Mouse (Mus musculus) spleen, adult 2 months (tissue): ENCODE results near the gene Zfp184.

ENCODE experiments used
- CTCF ChIP-seq: fragments of 200-500 bp; IDR thresholded peaks from 2 replicates; pipeline ENCODE4 v1.5.1; 2011; ENCODE audit warnings: mild to moderate bottlenecking, inconsistent platforms; ENCODE audit not compliant: insufficient read depth, insufficient read length, insufficient replicate concordance; ENCODE audit errors: extremely low read depth
- POLR2A ChIP-seq: fragments of 200-500 bp; IDR thresholded peaks from 2 replicates; pipeline ENCODE4 v1.6.1; 2011; ENCODE audit warnings: low read depth, low read length, inconsistent platforms

DNA sequence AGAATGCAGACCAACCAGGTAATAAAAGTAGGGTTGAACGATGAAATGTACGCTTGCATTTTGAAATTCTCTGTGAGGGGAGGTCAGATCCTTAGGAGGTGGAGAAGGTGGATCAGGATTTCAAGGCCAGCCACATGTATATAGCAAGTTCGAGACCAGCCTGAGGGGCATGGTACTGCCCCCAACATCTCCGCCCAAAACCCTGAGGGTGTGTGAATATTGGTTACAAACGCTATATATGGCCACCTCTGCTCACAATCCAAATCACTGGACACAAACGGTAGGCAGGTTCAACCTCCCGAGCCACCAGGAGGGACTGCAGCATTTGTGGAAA lies 335 bp upstream of the Zfp184 start:
- TF ChIP-seq POLR2A (no peak), CTCF (no peak)
